Mouse (Mus musculus): Measurements from ENCODE around the gene Cpne9.

GRCm38 (mm10) chr6:113263531-113263930 lies 18.6 kb upstream of the Cpne9 start:
- TF ChIP-seq CTCF (IDR thresholded peaks at IDR 0.05; ENCODE audit: low read depth) (no peak), EP300 (optimal IDR thresholded peaks at IDR 0.05) (no peak)
